Mouse (Mus musculus): ENCODE measurements around the gene Cd2bp2. TPM values are rescaled to one million over a fixed set of nuclear protein-coding genes. Genes with fewer than 3 reads are reported as not detected.

The Cd2bp2 gene
- polyA plus RNA-seq, 1 experiment, result 58.5 TPM

DNA sequence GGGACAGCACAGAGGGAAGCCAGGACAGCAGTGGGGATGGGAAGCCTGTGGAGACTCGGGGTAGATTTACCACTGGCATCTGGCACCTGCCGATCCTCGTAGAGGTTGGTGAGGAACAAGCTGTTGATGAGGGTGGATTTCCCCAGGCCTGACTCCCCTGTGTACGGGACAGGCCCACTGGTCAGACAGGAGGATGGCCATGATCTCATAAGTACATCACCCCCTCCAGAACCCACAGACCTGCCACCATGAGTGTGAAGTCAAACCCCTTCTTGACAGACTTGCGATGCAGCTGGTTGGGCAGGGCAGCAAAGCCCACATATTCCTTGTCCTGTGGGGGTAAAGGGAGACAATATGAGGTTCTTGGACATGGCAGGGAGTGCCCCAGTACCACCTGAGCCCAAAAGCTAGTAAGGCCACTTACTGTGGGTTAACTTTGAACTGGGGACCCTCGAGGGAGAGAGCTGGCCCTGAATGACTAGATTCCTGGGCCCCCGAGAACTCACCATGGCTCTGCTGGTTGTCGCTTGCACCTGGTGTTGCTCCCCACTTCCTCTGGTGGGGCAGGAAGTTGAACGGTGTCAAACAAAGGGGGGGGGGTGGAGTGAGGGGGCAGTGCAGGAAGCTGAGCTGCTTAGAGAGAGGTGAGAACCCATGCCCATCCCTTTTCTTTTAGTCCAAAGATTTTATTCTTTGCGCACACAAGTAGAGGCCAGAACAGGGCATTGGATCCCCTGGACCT is 22.2 kb upstream of the Cd2bp2 start:
- peaks cover 3% of the 10 kb centered on the region; the same call in 1 of the 2 replicates for H3K4me1 ChIP-seq (ENCODE audit: control insufficient read depth, insufficient read depth, low read length)
- no peak overlapping the region for H3K4me3 ChIP-seq (ENCODE audit: insufficient read depth, low read length)
- no peak overlapping the region for H3K27ac ChIP-seq (ENCODE audit: insufficient read depth, low read depth, low read length)
- TF ChIP-seq CTCF (IDR thresholded peaks at IDR 0.05; ENCODE audit: low read depth, low read length), result no peak
- TF ChIP-seq POLR2A (IDR thresholded peaks at IDR 0.05; ENCODE audit: borderline replicate concordance, low read depth, low read length), result no peak

DNA sequence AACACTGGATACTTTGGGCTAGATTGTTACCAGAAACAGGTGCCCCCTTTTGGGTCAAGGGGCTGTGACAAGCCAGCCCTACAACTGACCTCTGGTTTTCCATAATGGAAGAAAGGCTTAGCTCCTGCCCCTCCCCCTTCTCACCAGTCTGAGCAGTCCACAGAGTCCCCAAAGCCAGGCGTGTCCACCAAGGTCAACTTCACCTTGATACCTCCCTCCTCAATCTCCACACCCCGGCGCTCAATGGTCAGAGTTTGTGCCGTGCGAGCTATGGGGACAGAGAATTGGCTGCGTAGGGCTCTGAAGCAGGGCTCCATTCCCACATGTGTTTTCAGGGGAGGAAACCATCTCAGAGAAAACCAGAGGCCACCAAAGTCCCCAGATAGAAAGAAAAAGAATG is 21.6 kb upstream of the Cd2bp2 start:
- no peak overlapping the region for H3K4me3 ChIP-seq (ENCODE audit: insufficient read depth, low read length)
- H3K27ac ChIP-seq (ENCODE audit: insufficient read depth, low read depth, low read length), result no peak overlapping the region
- H3K4me1 ChIP-seq (ENCODE audit: control insufficient read depth, insufficient read depth, low read length), result peaks cover 3% of the 10 kb centered on the region; the same call in 1 of the 2 replicates
- TF ChIP-seq CTCF (IDR thresholded peaks at IDR 0.05; ENCODE audit: low read depth, low read length), result no peak
- no peak for TF ChIP-seq POLR2A (IDR thresholded peaks at IDR 0.05; ENCODE audit: borderline replicate concordance, low read depth, low read length)

DNA sequence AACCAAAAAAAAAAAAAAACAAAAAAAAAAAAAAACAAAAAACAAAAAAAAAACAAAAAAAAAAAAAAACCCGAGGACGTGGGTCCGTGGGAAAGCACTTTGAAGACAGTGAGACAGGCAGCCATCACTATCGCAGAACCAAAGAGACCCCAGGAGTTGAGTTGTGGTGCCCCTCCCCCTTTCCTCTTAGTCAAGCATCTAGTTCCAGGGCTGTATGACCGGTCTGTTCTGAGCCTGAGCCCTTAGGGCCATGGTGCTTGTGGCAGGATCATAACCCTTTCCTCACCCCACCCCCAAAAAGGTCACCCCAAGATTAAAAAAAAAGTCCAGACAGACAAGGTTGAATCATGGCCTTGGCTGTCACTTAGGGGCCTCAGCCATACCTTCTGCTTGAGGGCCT is 20.5 kb upstream of the Cd2bp2 start:
- Histone ChIP-seq H3K4me1 (ENCODE audit: control insufficient read depth, insufficient read depth, low read length) (peaks cover 3% of the 10 kb centered on the region; the same call in 1 of the 2 replicates), H3K4me3 (ENCODE audit: insufficient read depth, low read length) (no peak overlapping the region), H3K27ac (ENCODE audit: insufficient read depth, low read depth, low read length) (no peak overlapping the region)
- TF ChIP-seq CTCF (IDR thresholded peaks at IDR 0.05; ENCODE audit: low read depth, low read length) (no peak), POLR2A (IDR thresholded peaks at IDR 0.05; ENCODE audit: borderline replicate concordance, low read depth, low read length) (no peak)

GRCm38 (mm10) chr7:127214981-127215871 is 19.4 kb upstream of the Cd2bp2 start:
- Histone ChIP-seq H3K4me1 (ENCODE audit: control insufficient read depth, insufficient read depth, low read length) (peaks cover 4% of the 10 kb centered on the region), H3K4me3 (ENCODE audit: insufficient read depth, low read length) (no peak overlapping the region), H3K27ac (ENCODE audit: insufficient read depth, low read depth, low read length) (no peak overlapping the region)
- peak; percentile 85 for TF ChIP-seq CTCF (IDR thresholded peaks at IDR 0.05; ENCODE audit: low read depth, low read length)
- TF ChIP-seq POLR2A (IDR thresholded peaks at IDR 0.05; ENCODE audit: borderline replicate concordance, low read depth, low read length), result no peak

- Histone ChIP-seq H3K27ac (ENCODE audit: insufficient read depth, low read depth, low read length) (no peak overlapping the region), H3K4me3 (ENCODE audit: insufficient read depth, low read length) (no peak overlapping the region), H3K4me1 (ENCODE audit: control insufficient read depth, insufficient read depth, low read length) (peaks cover 8% of the 10 kb centered on the region)
- TF ChIP-seq POLR2A (IDR thresholded peaks at IDR 0.05; ENCODE audit: borderline replicate concordance, low read depth, low read length) (no peak), CTCF (IDR thresholded peaks at IDR 0.05; ENCODE audit: low read depth, low read length) (no peak)
Observed at GRCm38 (mm10) chr7:127214521-127214920, 18.7 kb upstream of the Cd2bp2 start.

DNA sequence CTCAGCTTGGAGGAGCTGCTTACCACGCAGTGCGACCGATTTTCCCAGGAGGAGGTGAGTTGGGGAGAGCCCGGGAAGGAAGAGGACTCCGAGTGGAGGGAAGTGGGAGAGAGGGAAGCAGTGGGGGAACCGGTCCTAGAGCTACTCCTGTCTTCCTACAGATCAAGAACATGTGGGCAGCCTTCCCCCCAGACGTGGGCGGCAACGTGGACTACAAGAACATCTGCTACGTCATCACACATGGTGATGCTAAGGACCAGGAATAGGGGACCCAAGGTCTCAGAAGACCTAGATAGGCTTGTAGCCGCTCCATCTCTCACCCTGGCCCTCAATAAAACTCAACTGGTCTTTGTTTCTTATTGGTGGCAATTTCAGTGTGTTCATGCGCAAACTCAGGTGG is 18.1 kb upstream of the Cd2bp2 start:
- Histone ChIP-seq H3K4me1 (ENCODE audit: control insufficient read depth, insufficient read depth, low read length) (peaks cover 8% of the 10 kb centered on the region), H3K27ac (ENCODE audit: insufficient read depth, low read depth, low read length) (no peak overlapping the region), H3K4me3 (ENCODE audit: insufficient read depth, low read length) (no peak overlapping the region)
- TF ChIP-seq POLR2A (IDR thresholded peaks at IDR 0.05; ENCODE audit: borderline replicate concordance, low read depth, low read length) (no peak), CTCF (IDR thresholded peaks at IDR 0.05; ENCODE audit: low read depth, low read length) (no peak)

DNA sequence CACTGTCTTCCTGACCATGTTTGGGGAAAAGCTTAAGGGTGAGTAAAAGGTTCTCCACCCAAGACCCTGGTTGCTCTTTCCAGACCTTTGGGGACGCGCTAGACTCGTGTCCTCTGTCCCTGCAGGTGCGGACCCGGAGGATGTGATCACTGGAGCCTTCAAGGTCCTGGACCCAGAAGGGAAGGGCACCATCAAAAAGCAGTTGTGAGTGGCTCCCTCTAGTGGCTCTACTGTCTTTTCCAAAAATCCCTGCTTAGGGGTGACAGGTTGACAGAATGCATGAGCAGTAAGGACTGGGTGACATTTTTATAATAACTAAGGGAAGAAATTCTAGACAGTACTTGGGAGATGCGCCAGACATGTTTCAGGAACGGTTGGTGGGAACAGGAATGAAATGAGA is 17.6 kb upstream of the Cd2bp2 start:
- no peak overlapping the region for H3K27ac ChIP-seq (ENCODE audit: insufficient read depth, low read depth, low read length)
- peaks cover 8% of the 10 kb centered on the region for H3K4me1 ChIP-seq (ENCODE audit: control insufficient read depth, insufficient read depth, low read length)
- TF ChIP-seq CTCF (IDR thresholded peaks at IDR 0.05; ENCODE audit: low read depth, low read length) (peak; percentile 69), POLR2A (IDR thresholded peaks at IDR 0.05; ENCODE audit: borderline replicate concordance, low read depth, low read length) (no peak)
- no peak overlapping the region for H3K4me3 ChIP-seq (ENCODE audit: insufficient read depth, low read length)

GRCm38 (mm10) chr7:127212432-127213250 is 16.8 kb upstream of the Cd2bp2 start:
- Histone ChIP-seq H3K4me1 (ENCODE audit: control insufficient read depth, insufficient read depth, low read length) (peaks cover 8% of the 10 kb centered on the region), H3K4me3 (ENCODE audit: insufficient read depth, low read length) (no peak overlapping the region), H3K27ac (ENCODE audit: insufficient read depth, low read depth, low read length) (no peak overlapping the region)
- no peak for TF ChIP-seq POLR2A (IDR thresholded peaks at IDR 0.05; ENCODE audit: borderline replicate concordance, low read depth, low read length)
- no peak for TF ChIP-seq CTCF (IDR thresholded peaks at IDR 0.05; ENCODE audit: low read depth, low read length)

GRCm38 (mm10) chr7:127211014-127211745 is 15.3 kb upstream of the Cd2bp2 start:
- TF ChIP-seq CTCF (IDR thresholded peaks at IDR 0.05; ENCODE audit: low read depth, low read length) (no peak), POLR2A (IDR thresholded peaks at IDR 0.05; ENCODE audit: borderline replicate concordance, low read depth, low read length) (no peak)
- no peak overlapping the region for H3K4me3 ChIP-seq (ENCODE audit: insufficient read depth, low read length)
- H3K4me1 ChIP-seq (ENCODE audit: control insufficient read depth, insufficient read depth, low read length), result peaks cover 8% of the 10 kb centered on the region
- no peak overlapping the region for H3K27ac ChIP-seq (ENCODE audit: insufficient read depth, low read depth, low read length)
